Comparison of ENCODE assay signal across 9 mouse cellular contexts in the genomic region with DNA sequence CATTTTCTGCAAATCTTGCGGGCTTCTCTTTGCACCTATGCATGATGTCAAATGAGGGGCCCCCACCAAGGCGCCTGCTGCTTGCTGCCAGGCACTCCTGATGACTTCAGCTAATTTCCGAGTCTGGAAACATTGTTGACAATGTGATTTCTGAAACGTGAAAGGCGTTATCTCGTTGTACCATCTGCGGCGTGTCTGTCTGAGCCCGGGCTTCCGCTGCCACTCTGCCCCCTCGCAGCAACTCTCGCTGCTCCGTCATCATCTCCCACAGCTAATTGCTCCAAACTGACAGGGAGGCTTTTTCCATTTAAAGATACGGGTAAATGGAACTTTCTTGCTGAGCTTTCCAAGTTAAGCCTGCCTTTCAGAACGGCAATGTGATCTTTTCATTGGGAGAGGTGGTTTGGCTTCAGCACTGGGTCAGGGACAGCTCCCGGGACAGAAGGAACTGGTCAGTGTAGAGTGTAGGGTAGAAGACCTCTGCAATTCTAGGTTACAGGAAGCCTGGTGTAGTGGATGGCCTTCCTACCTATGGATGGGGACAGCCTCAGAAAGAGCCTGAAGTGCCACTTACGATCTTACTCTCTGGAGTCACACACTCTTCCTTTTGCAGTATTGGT.
A peak's percentile ranks its signal among the peaks of the same experiment; 100 is the strongest.
DNase-seq lines count a peak whose midpoint lies in the region; ATAC-seq and TF ChIP-seq lines count a peak whose summit lies in the region.
"Had no signal": no experiment of that assay in that cellular context is flagged by ENCODE, and none has a peak within 500 bp of the region (broad histone marks: within the 10 kb centered on the region; RNA-seq: fewer than 3 reads in every experiment).

No protein-coding gene starts in this region.

- H3K27me3 ChIP-seq in kidney, adult 2 months (replicated peaks; ENCODE audit: control insufficient read depth, insufficient read depth, low read length): no peaks in the 10 kb centered on the region
- H3K27me3 ChIP-seq in kidney, embryonic 15.5 days: no peaks in the 10 kb centered on the region
- H3K27me3 ChIP-seq: heart, embryonic 15.5 days; midbrain, embryonic 12.5 days had no signal

- no peaks in the 10 kb centered on the region for H3K36me3 ChIP-seq in kidney, adult 2 months (ENCODE audit: control insufficient read depth, insufficient read depth, low read length)
- no peaks in the 10 kb centered on the region for H3K36me3 ChIP-seq in kidney, embryonic 15.5 days
- H3K36me3 ChIP-seq: heart, embryonic 15.5 days; midbrain, embryonic 12.5 days had no signal

- no peak for TF ChIP-seq CTCF in kidney, adult 2 months (conservative IDR thresholded peaks at IDR 0.05; ENCODE audit: insufficient read depth, insufficient read length, low read depth, low read length)

- no peak overlapping the region for H3K4me3 ChIP-seq in kidney, adult 2 months (ENCODE audit: insufficient read depth, low read depth, low read length)
- H3K4me3 ChIP-seq in kidney, embryonic 15.5 days (replicated peaks): no peak overlapping the region
- H3K4me3 ChIP-seq: heart, embryonic 15.5 days; midbrain, embryonic 12.5 days had no signal

- intact Hi-C loops in left cerebral cortex, postnatal 4 days (cut with DNase I): no loop called here

- no peak for ATAC-seq in kidney, embryonic 15.5 days (replicated peaks; ENCODE audit: low FRiP score)
- no peak for ATAC-seq in monocyte, adult 5-6 weeks (replicated peaks; ENCODE audit: insufficient number of reproducible peaks, low FRiP score, low TSS enrichment, poor library complexity, severe bottlenecking)

- no peak for TF ChIP-seq POLR2A in kidney, adult 2 months (IDR thresholded peaks at IDR 0.05; ENCODE audit: low read depth, low read length)

- no peak overlapping the region for H3K27ac ChIP-seq in kidney, adult 2 months (ENCODE audit: insufficient read depth, low read depth, low read length)
- no peak overlapping the region for H3K27ac ChIP-seq in kidney, embryonic 15.5 days
- H3K27ac ChIP-seq: heart, embryonic 15.5 days; midbrain, embryonic 12.5 days had no signal

- H3K4me2 ChIP-seq in kidney, embryonic 15.5 days: no peak overlapping the region
- H3K4me2 ChIP-seq: heart, embryonic 15.5 days; midbrain, embryonic 12.5 days had no signal

- H3K9me3 ChIP-seq in kidney, embryonic 15.5 days (replicated peaks): no peaks in the 10 kb centered on the region
- H3K9me3 ChIP-seq: heart, embryonic 15.5 days; midbrain, embryonic 12.5 days had no signal

- 74% methylated on average over 17 of the region's 17 CpGs for WGBS in kidney, adult 2 months
- 72% methylated on average over 17 of the region's 17 CpGs for WGBS in kidney, embryonic 15.5 days

- DNase-seq in kidney, adult 2 months: peak; percentile 1
- DNase-seq in 416B (ENCODE audit: low read depth): peak; percentile 3
- peak; percentile 35 to 52 for DNase-seq in adrenal gland, postnatal 36 days
- DNase-seq in left cerebral cortex, postnatal 4 days: peak; percentile 13
- DNase-seq in thymus, postnatal 25 days: no peak

- no peak overlapping the region for H3K9ac ChIP-seq in kidney, embryonic 15.5 days
- H3K9ac ChIP-seq: heart, embryonic 15.5 days; midbrain, embryonic 12.5 days had no signal

- no peaks in the 10 kb centered on the region for H3K4me1 ChIP-seq in kidney, adult 2 months (ENCODE audit: control insufficient read depth, insufficient read depth, low read length)
- no peaks in the 10 kb centered on the region for H3K4me1 ChIP-seq in kidney, embryonic 15.5 days
- H3K4me1 ChIP-seq: heart, embryonic 15.5 days; midbrain, embryonic 12.5 days had no signal
